Mouse (Mus musculus) thymus, postnatal 0 days (tissue): ENCODE measurements at regions not wholly inside any gene's neighbourhood (a gene's known extent, or its start where the extent isn't known, plus 50 kb on each side); places are given as distances from the start of the nearest gene placed in this dataset.

Experiments
- DNase-seq: peaks from one replicate; pipeline ENCODE4 v3.0.0-alpha.2; 2015; ENCODE audit warnings: low spot score

- DNase-seq, result no peak
Observed at GRCm38 (mm10) chr15:36889072-36889471, 118.5 kb downstream of the Zfp706 start.

- DNase-seq, result no peak
Observed at GRCm38 (mm10) chr15:36888351-36889069, 119.1 kb downstream of the Zfp706 start.

GRCm38 (mm10) chr15:36884671-36885365 lies 122.8 kb downstream of the Zfp706 start:
- no peak for DNase-seq

- no peak for DNase-seq
Observed at GRCm38 (mm10) chr15:36884074-36884473, 123.5 kb downstream of the Zfp706 start.

GRCm38 (mm10) chr15:36883156-36883555 lies 124.4 kb downstream of the Zfp706 start:
- no peak for DNase-seq

- DNase-seq, result no peak
Observed at GRCm38 (mm10) chr15:36881576-36881975, 126.0 kb downstream of the Zfp706 start.

GRCm38 (mm10) chr15:36880602-36881001 lies 127.0 kb downstream of the Zfp706 start:
- DNase-seq, result no peak

- DNase-seq, result no peak
Observed at GRCm38 (mm10) chr15:36879587-36879986, 128.0 kb downstream of the Zfp706 start.

- no peak for DNase-seq
Observed at GRCm38 (mm10) chr15:36878960-36879359, 128.6 kb downstream of the Zfp706 start.

- DNase-seq, result no peak
Observed at GRCm38 (mm10) chr15:36878276-36878675, 129.3 kb downstream of the Zfp706 start.

- DNase-seq, result no peak
Observed at GRCm38 (mm10) chr15:36877501-36877900, 130.1 kb downstream of the Zfp706 start.

GRCm38 (mm10) chr15:36875980-36876778 lies 131.4 kb downstream of the Zfp706 start:
- DNase-seq, result no peak

GRCm38 (mm10) chr15:36874555-36874954 lies 133.0 kb downstream of the Zfp706 start:
- DNase-seq, result no peak

- DNase-seq, result no peak
Observed at GRCm38 (mm10) chr15:36873884-36874243, 133.7 kb downstream of the Zfp706 start.

GRCm38 (mm10) chr15:36873058-36873883 lies 134.3 kb downstream of the Zfp706 start:
- DNase-seq, result no peak

- DNase-seq, result no peak
Observed at GRCm38 (mm10) chr15:36872566-36872965, 135.0 kb downstream of the Zfp706 start.

- no peak for DNase-seq
Observed at GRCm38 (mm10) chr15:36870717-36871116, 136.9 kb downstream of the Zfp706 start.

GRCm38 (mm10) chr15:36870094-36870493 lies 137.5 kb downstream of the Zfp706 start:
- no peak for DNase-seq

GRCm38 (mm10) chr15:36866088-36866487 lies 141.5 kb downstream of the Zfp706 start:
- DNase-seq, result peak; percentile 61

- DNase-seq, result peak; percentile 6
Observed at GRCm38 (mm10) chr15:36865332-36865731, 142.2 kb downstream of the Zfp706 start.

GRCm38 (mm10) chr15:36864046-36864445 lies 143.5 kb downstream of the Zfp706 start:
- DNase-seq, result no peak
